Mouse (Mus musculus) CD4-positive, CD25-positive, alpha-beta regulatory T cell, adult 2 months (primary cell): Measurements from ENCODE around the gene Gm40193.
"Not testable (repeated sequence)": the region's sequence is repeated elsewhere in the genome, so short reads cannot be mapped to it uniquely, and the experiment has no call there.

Experiments
- DNase-seq: peaks from one replicate; pipeline ENCODE4 v3.0.0-alpha.2; 2012; ENCODE audit warnings: low read depth, low spot score

Gm40193 gene

GRCm38 (mm10) chr11:70532839-70533238 is at the start of gene Gm40193:
TSS of gene Gm40193 (minus strand) at chr11:70532939.
- DNase-seq, result no peak

- no peak for DNase-seq
These were observed 49.5 kb upstream of the Gm40193 start for GRCm38 (mm10) chr11:70582196-70582595.

GRCm38 (mm10) chr11:70580921-70581320 is 48.2 kb upstream of the Gm40193 start:
- peak; percentile 72 for DNase-seq

- DNase-seq, result peak; percentile 35
These were observed 47.6 kb upstream of the Gm40193 start for GRCm38 (mm10) chr11:70580358-70580720.

- peak; percentile 58 for DNase-seq
These were observed 47.1 kb upstream of the Gm40193 start for GRCm38 (mm10) chr11:70579710-70580357.

GRCm38 (mm10) chr11:70578962-70579361 is 46.2 kb upstream of the Gm40193 start:
- DNase-seq, result peak; percentile 13

- no peak for DNase-seq
These were observed 44.5 kb upstream of the Gm40193 start for GRCm38 (mm10) chr11:70577201-70577600.

- no peak for DNase-seq
These were observed 41.1 kb upstream of the Gm40193 start for GRCm38 (mm10) chr11:70573872-70574271.

- DNase-seq, result no peak
These were observed 39.7 kb upstream of the Gm40193 start for GRCm38 (mm10) chr11:70572348-70572902.

GRCm38 (mm10) chr11:70571641-70572040 is 38.9 kb upstream of the Gm40193 start:
- no peak for DNase-seq

- not testable (repeated sequence) for DNase-seq
These were observed 37.9 kb upstream of the Gm40193 start for GRCm38 (mm10) chr11:70570614-70571013.

- no peak for DNase-seq
These were observed 33.8 kb upstream of the Gm40193 start for GRCm38 (mm10) chr11:70566586-70566985.

GRCm38 (mm10) chr11:70564276-70564873 is 31.6 kb upstream of the Gm40193 start:
- DNase-seq, result no peak

- DNase-seq, result peak; percentile 62
These were observed 30.9 kb upstream of the Gm40193 start for GRCm38 (mm10) chr11:70563470-70564275.

GRCm38 (mm10) chr11:70562995-70563469 is 30.3 kb upstream of the Gm40193 start:
- no peak for DNase-seq

- DNase-seq, result peak; percentile 94
These were observed 29.7 kb upstream of the Gm40193 start, which contains the start of gene Mink1 for GRCm38 (mm10) chr11:70562287-70562994. TSS of gene Mink1 (plus strand) at chr11:70562881.

GRCm38 (mm10) chr11:70561937-70562286 is 29.2 kb upstream of the Gm40193 start:
- DNase-seq, result no peak

GRCm38 (mm10) chr11:70557545-70557944 is 24.8 kb upstream of the Gm40193 start:
- peak; percentile 34 for DNase-seq

GRCm38 (mm10) chr11:70553940-70554339 is 21.2 kb upstream of the Gm40193 start:
- no peak for DNase-seq

- DNase-seq, result no peak
These were observed 18.8 kb upstream of the Gm40193 start for GRCm38 (mm10) chr11:70551526-70551925.

- DNase-seq, result no peak
These were observed 11.8 kb upstream of the Gm40193 start for GRCm38 (mm10) chr11:70544496-70544895.
